Mouse (Mus musculus) limb, embryonic 11.5 days (tissue): ENCODE data around the gene Pon3. TPM values are rescaled to one million over a fixed set of nuclear protein-coding genes. Genes with fewer than 3 reads are reported as not detected.
"Not testable (repeated sequence)": the region's sequence is repeated elsewhere in the genome, so short reads cannot be mapped to it uniquely, and the experiment has no call there.

Source experiments
- ATAC-seq: fragments of 200-750 bp; cut with Nextera tagmentation; 2 replicates; pipeline ENCODE4 v1.8.0; 2017; ENCODE audit warnings: low read depth; ENCODE audit not compliant: insufficient number of reproducible peaks, low FRiP score, low TSS enrichment
- DNase-seq: peaks from one replicate; pipeline ENCODE4 v3.0.0-alpha.2; 2015; ENCODE audit warnings: low spot score
- H3K27ac ChIP-seq: fragments of 300-500 bp; sonication (generic); replicated peaks from 2 replicates; pipeline ENCODE4 v1.5.1; 2014; ENCODE audit warnings: low read depth, mild to moderate bottlenecking, low read length
- H3K27me3 ChIP-seq: fragments of 300-500 bp; sonication (generic); 2 replicates; pipeline ENCODE4 v1.6.1; 2014; ENCODE audit warnings: mild to moderate bottlenecking, low read length, mixed read lengths; ENCODE audit not compliant: control insufficient read depth, insufficient read depth
- H3K36me3 ChIP-seq: fragments of 300-500 bp; sonication (generic); 2 replicates; pipeline ENCODE4 v1.6.1; 2014; ENCODE audit warnings: mild to moderate bottlenecking, low read length, moderate library complexity, mixed read lengths; ENCODE audit not compliant: control insufficient read depth, insufficient read depth
- H3K4me1 ChIP-seq: fragments of 300-500 bp; sonication (generic); 2 replicates; pipeline ENCODE4 v1.6.1; 2014; ENCODE audit warnings: low read length, mixed read lengths; ENCODE audit not compliant: control insufficient read depth, insufficient read depth
- H3K4me2 ChIP-seq: fragments of 300-500 bp; sonication (generic); 2 replicates; pipeline ENCODE4 v1.6.1; 2014; ENCODE audit warnings: low read depth, mild to moderate bottlenecking, moderate library complexity; ENCODE audit not compliant: severe bottlenecking
- H3K4me3 ChIP-seq: fragments of 300-500 bp; sonication (generic); 2 replicates; pipeline ENCODE4 v1.5.1; 2014; ENCODE audit warnings: low read depth, low read length
- H3K9ac ChIP-seq: fragments of 300-500 bp; sonication (generic); 2 replicates; pipeline ENCODE4 v1.6.1; 2014; ENCODE audit warnings: mild to moderate bottlenecking, low read length
- H3K9me3 ChIP-seq: fragments of 300-500 bp; sonication (generic); 2 replicates; pipeline ENCODE4 v1.6.1; 2016; ENCODE audit warnings: low read length; ENCODE audit not compliant: control insufficient read depth
- WGBS: fragments of 180-500 bp; shearing (Covaris S2); extraction: QIAGEN DNeasy Blood & Tissue Kit; methylation state at CpG from one replicate; pipeline ENCODE4 v1.1.7; 2014; 5-methylcytosine and 5-hydroxymethylcytosine counted together
- polyA plus RNA-seq: library from polyadenylated mRNA; unstranded; fragments of >200 nt; fragmentation: Nextera tagmentation; extraction: Ambion mirVana; gene quantifications from 2 replicates; pipeline ENCODE4 v1.2.1, GENCODE M21; 2014

The Pon3 gene
- polyA plus RNA-seq, 1 experiment from 2014 or later = 8.3 TPM

GRCm38 (mm10) chr6:5234563-5234962 lies 21.5 kb downstream of the Pon3 start:
- Histone ChIP-seq H3K27ac (no peak overlapping the region), H3K4me1 (no peaks in the 10 kb centered on the region), H3K9ac (no peak overlapping the region), H3K9me3 (no peaks in the 10 kb centered on the region), H3K4me3 (no peak overlapping the region), H3K4me2 (no peak overlapping the region), H3K27me3 (no peaks in the 10 kb centered on the region), H3K36me3 (no peaks in the 10 kb centered on the region)
- 80% methylated on average over 3 of the region's 3 CpGs for WGBS
- ATAC-seq (no peak), DNase-seq (no peak)

DNA sequence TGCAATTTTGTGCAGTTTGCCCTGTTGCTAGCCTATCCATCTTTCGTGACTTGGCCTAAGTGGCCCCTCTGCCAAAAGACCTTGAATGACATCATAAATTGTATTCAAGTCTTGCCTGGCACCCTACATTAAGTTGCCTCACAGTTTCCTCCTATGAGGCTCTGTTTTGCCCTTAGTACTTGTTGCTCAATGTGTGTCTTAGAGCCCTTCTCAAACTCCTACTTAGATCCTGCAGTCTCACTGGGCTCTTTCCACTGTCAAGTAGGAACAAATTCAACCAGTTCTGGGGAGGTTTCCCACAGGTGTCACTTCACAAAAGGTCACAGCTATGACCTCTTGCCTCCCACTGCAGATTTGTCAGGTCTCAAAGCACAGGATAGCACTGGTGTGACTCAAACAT lies 22.3 kb downstream of the Pon3 start:
- WGBS = 95% methylated on average over 1 of the region's 1 CpGs
- DNase-seq (no peak), ATAC-seq (no peak)
- no peak overlapping the region for H3K9ac ChIP-seq
- no peak overlapping the region for H3K27ac ChIP-seq
- H3K4me2 ChIP-seq = no peak overlapping the region
- no peak overlapping the region for H3K4me3 ChIP-seq
- H3K27me3 ChIP-seq = no peaks in the 10 kb centered on the region
- H3K4me1 ChIP-seq = no peaks in the 10 kb centered on the region
- H3K9me3 ChIP-seq = no peaks in the 10 kb centered on the region
- no peaks in the 10 kb centered on the region for H3K36me3 ChIP-seq

DNA sequence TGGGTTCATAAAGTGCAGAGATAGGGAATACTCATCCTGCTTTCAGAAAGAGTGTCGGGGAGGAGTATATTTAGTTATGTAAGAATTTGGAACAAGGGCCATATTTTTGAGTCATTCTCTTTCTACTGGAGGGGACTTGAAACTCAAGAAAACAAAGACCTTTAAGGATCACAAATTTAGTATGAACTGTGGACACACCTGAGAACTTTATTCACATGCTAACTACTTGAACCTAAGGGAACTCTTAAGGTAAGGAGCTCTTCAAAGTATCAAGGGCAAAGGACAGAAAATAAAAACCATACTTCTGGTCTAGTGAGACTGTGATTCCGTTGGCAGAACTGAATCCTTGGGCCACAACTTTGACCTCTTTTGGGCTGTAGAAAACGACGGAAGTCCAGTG lies 24.1 kb downstream of the Pon3 start:
- H3K27ac ChIP-seq = no peak overlapping the region
- no peak overlapping the region for H3K4me3 ChIP-seq
- H3K9me3 ChIP-seq = no peaks in the 10 kb centered on the region
- WGBS = 86% methylated on average over 4 of the region's 4 CpGs
- H3K27me3 ChIP-seq = no peaks in the 10 kb centered on the region
- no peak overlapping the region for H3K9ac ChIP-seq
- ATAC-seq = no peak
- H3K4me1 ChIP-seq = no peaks in the 10 kb centered on the region
- no peaks in the 10 kb centered on the region for H3K36me3 ChIP-seq
- DNase-seq = no peak
- no peak overlapping the region for H3K4me2 ChIP-seq

DNA sequence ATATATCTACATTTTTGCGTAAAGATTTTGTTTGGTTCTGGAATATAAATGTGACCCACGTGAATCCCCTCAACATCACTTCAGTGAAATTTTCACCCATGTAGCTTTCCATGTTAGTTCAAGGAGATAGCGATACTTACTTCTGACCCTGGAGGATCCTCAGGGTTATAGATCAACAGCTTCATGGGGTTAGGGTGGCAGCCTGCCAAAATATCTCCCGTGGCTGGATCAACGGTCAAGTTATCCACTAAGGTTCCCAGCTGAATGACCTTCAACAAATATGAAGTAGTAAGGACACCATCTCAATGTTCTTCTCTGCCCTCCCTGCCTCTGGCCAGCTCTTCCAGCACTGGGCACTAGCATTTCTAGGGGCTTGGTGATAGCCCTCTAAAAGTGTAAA lies 25.8 kb downstream of the Pon3 start:
- ATAC-seq (no peak), DNase-seq (no peak)
- H3K4me3 ChIP-seq = no peak overlapping the region
- no peaks in the 10 kb centered on the region for H3K36me3 ChIP-seq
- H3K9me3 ChIP-seq = no peaks in the 10 kb centered on the region
- no peaks in the 10 kb centered on the region for H3K27me3 ChIP-seq
- H3K4me2 ChIP-seq = no peak overlapping the region
- WGBS = 89% methylated on average over 5 of the region's 5 CpGs
- no peak overlapping the region for H3K27ac ChIP-seq
- H3K9ac ChIP-seq = no peak overlapping the region
- no peaks in the 10 kb centered on the region for H3K4me1 ChIP-seq

DNA sequence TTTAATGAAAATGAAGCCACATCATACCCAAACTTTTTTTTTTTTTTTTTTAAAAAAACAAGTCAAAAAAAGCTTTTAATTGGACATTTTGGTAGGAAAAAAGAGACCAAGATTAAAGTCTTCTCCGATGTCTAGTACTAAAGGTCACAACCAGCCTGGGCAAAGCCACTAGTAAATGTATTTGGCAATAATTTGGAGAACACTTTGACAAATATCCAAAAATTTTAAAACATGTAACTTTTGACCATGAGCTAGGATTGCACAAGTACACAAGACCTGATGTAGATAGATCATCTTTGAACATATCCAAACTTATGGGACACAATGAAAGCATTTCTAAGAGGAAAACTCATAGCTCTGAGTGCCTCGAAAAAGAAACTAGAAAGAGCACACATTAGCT lies 32.5 kb downstream of the Pon3 start:
- not testable (repeated sequence) for H3K4me3 ChIP-seq, H3K4me2 ChIP-seq, DNase-seq, H3K9ac ChIP-seq, H3K27me3 ChIP-seq, H3K4me1 ChIP-seq, H3K9me3 ChIP-seq, H3K27ac ChIP-seq, H3K36me3 ChIP-seq, ATAC-seq
- 90% methylated on average over 2 of the region's 2 CpGs for WGBS

GRCm38 (mm10) chr6:5222080-5222479 lies 34.0 kb downstream of the Pon3 start:
- no peaks in the 10 kb centered on the region for H3K36me3 ChIP-seq
- no peak overlapping the region for H3K27ac ChIP-seq
- H3K9ac ChIP-seq = no peak overlapping the region
- H3K4me2 ChIP-seq = no peak overlapping the region
- ATAC-seq (no peak), DNase-seq (no peak)
- no peaks in the 10 kb centered on the region for H3K27me3 ChIP-seq
- H3K4me1 ChIP-seq = no peaks in the 10 kb centered on the region
- no peaks in the 10 kb centered on the region for H3K9me3 ChIP-seq
- 73% methylated on average over 3 of the region's 3 CpGs for WGBS
- no peak overlapping the region for H3K4me3 ChIP-seq

- 92% methylated on average over 4 of the region's 4 CpGs for WGBS
- DNase-seq (no peak), ATAC-seq (no peak)
These were observed 37.9 kb downstream of the Pon3 start for GRCm38 (mm10) chr6:5218190-5218589.

DNA sequence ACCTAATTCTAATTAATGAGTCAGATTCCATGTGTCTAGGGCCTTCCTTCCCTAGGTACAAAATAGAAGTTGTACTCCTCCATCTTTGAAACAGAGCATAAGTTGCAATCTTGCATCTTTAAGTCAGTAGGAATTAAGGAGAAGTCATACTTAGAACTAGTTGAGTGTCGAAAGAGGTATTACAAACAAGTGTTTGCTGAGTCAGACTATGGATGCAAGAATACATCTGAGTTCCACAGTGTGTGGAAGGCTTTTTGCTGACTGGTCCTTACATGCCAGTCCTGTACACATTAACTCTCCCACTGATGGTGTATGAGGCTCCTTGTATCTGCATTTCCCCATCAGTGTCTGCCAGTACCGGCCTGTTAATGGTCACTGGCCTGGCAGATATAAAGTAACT lies 48.3 kb downstream of the Pon3 start:
- DNase-seq (no peak), ATAC-seq (no peak)
- Histone ChIP-seq H3K9ac (no peak overlapping the region), H3K27ac (no peak overlapping the region), H3K4me1 (no peaks in the 10 kb centered on the region), H3K36me3 (no peaks in the 10 kb centered on the region), H3K9me3 (no peaks in the 10 kb centered on the region), H3K4me3 (no peak overlapping the region), H3K27me3 (no peaks in the 10 kb centered on the region), H3K4me2 (no peak overlapping the region)
- 62% methylated on average over 2 of the region's 2 CpGs for WGBS

More at GRCm38 (mm10) chr6:5218190-5218589, 37.9 kb downstream of the Pon3 start:
- Histone ChIP-seq H3K4me3 (no peak overlapping the region), H3K9me3 (no peaks in the 10 kb centered on the region), H3K36me3 (no peaks in the 10 kb centered on the region), H3K9ac (no peak overlapping the region), H3K27ac (no peak overlapping the region), H3K27me3 (no peaks in the 10 kb centered on the region), H3K4me1 (no peaks in the 10 kb centered on the region), H3K4me2 (no peak overlapping the region)

GRCm38 (mm10) chr6:5199916-5200315 lies 56.2 kb downstream of the Pon3 start:
- WGBS = 88% methylated on average over 3 of the region's 3 CpGs
- no peaks in the 10 kb centered on the region; the same call in 1 of the 2 replicates for H3K9me3 ChIP-seq
- no peaks in the 10 kb centered on the region for H3K27me3 ChIP-seq

More at GRCm38 (mm10) chr6:5199916-5200315, 56.2 kb downstream of the Pon3 start:
- Histone ChIP-seq H3K4me3 (no peak overlapping the region), H3K9ac (no peak overlapping the region), H3K36me3 (no peaks in the 10 kb centered on the region), H3K4me2 (no peak overlapping the region), H3K4me1 (no peaks in the 10 kb centered on the region), H3K27ac (no peak overlapping the region)
- ATAC-seq (no peak), DNase-seq (no peak)
